ENCODE assay signal across 10 mouse cellular contexts in the genomic region with DNA sequence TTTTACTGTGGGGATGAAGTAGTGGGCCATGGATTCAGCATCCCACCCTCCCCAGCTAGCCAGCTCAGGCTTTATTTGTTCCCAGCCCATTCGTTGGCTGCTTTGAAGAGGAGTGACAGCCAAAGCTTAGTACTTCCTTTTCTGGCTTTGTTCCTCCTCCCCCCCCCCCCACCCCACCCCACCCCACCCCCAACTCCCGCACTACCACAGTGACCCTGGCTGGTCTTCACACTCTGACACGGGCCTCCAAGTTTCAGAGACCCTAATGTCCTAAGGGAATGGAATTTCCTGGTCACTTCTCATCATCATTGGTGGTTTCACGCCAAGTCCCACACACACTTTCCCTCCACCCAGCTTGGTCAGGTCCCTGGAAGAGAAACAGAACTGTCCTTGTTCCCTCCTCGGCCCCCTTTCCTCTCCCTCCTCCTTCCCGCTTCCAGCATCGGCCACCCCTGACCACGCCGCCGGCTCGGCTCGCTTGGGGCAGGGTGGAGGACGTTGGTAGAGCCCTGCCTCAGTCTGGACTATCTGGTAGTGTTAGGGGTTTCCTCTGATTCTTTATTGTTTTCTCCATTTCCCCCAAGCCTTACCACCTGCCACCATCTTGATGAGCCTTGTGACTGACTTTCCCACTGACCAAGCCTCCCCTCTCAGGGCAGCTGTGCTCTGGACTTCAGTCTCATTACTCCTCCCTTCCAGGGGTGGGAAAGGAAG. TPM values are rescaled to one million over a fixed set of nuclear protein-coding genes. Genes with fewer than 3 reads are reported as not detected.
DNase-seq lines count a peak whose midpoint lies in the region; ATAC-seq and TF ChIP-seq lines count a peak whose summit lies in the region.
"Had no signal": no experiment of that assay in that cellular context is flagged by ENCODE, and none has a peak within 500 bp of the region (broad histone marks: within the 10 kb centered on the region; RNA-seq: fewer than 3 reads in every experiment).

No protein-coding gene starts in this region.

- intact Hi-C loops in heart, adult 2 months (cut with DNase I) = loop anchor here (5.0 kb wide), 1 partner anchor 52 kb away; a partner anchor contains a TSS

- H3K9ac ChIP-seq in heart, adult 2 months (ENCODE audit: low read depth, low read length) = peak overlapping the region; percentile 95
- H3K9ac ChIP-seq in limb, embryonic 12.5 days (replicated peaks) = peak overlapping the region; percentile 93
- peak overlapping the region; percentile 85 for H3K9ac ChIP-seq in midbrain, embryonic 12.5 days (replicated peaks)

- peak overlapping the region; percentile 98 for H3K27ac ChIP-seq in heart, adult 2 months
- peak overlapping the region; percentile 96 for H3K27ac ChIP-seq in kidney, adult 2 months (ENCODE audit: insufficient read depth, low read depth, low read length)
- H3K27ac ChIP-seq in limb, embryonic 12.5 days = peak overlapping the region; percentile 93
- peak overlapping the region; percentile 97 for H3K27ac ChIP-seq in midbrain, embryonic 12.5 days (replicated peaks)

- peak overlapping the region; percentile 75 for H3K4me3 ChIP-seq in heart, adult 2 months
- H3K4me3 ChIP-seq in kidney, adult 2 months (ENCODE audit: insufficient read depth, low read depth, low read length) = peak overlapping the region; percentile 89
- H3K4me3 ChIP-seq in limb, embryonic 12.5 days (replicated peaks) = peak overlapping the region; percentile 97
- H3K4me3 ChIP-seq in midbrain, embryonic 12.5 days = peak overlapping the region; percentile 76

- no peak for TF ChIP-seq EP300 in heart, adult 2 months (IDR thresholded peaks at IDR 0.05; ENCODE audit: insufficient read depth, low read depth, low read length)

- 16% methylated on average over 13 of the region's 13 CpGs for WGBS in heart, adult 2 months
- 0% methylated on average over 13 of the region's 13 CpGs for WGBS in kidney, adult 2 months
- WGBS in limb, embryonic 12.5 days = 4% methylated on average over 12 of the region's 13 CpGs
- under 1% methylated on average over 13 of the region's 13 CpGs for WGBS in midbrain, embryonic 12.5 days

- peak; percentile 59 for DNase-seq in cerebellum, adult 11-12 months
- DNase-seq in cerebellum, postnatal 25 days = peak; percentile 47 to 58
- peak; percentile 66 to 71 for DNase-seq in heart, adult 2 months
- peak; percentile 85 for DNase-seq in kidney, adult 2 months
- DNase-seq in spleen, postnatal 4 days (ENCODE audit: low spot score in 2 of 2) = peak; percentile 52 to 79

- no peak for ATAC-seq in cerebellum, adult (ENCODE audit: insufficient number of reproducible peaks, low FRiP score, low TSS enrichment)
- ATAC-seq in limb, embryonic 12.5 days (ENCODE audit: insufficient number of reproducible peaks, insufficient read depth, low FRiP score, low TSS enrichment, low read depth) = no peak
- ATAC-seq in midbrain, embryonic 12.5 days (ENCODE audit: low FRiP score, low read depth) = peak; percentile 27
- ATAC-seq: Patski had no signal

- peaks cover 3% of the 10 kb centered on the region for H3K79me2 ChIP-seq in heart, adult 2 months (replicated peaks; ENCODE audit: control insufficient read depth, insufficient read depth, low read length)

- H3K4me2 ChIP-seq in limb, embryonic 12.5 days = peak overlapping the region; percentile 71
- peak overlapping the region; percentile 78 for H3K4me2 ChIP-seq in midbrain, embryonic 12.5 days (replicated peaks)

- TF ChIP-seq CTCF in heart, adult 2 months (IDR thresholded peaks at IDR 0.05) = no peak
- TF ChIP-seq CTCF in kidney, adult 2 months (conservative IDR thresholded peaks at IDR 0.05; ENCODE audit: insufficient read depth, insufficient read length, low read depth, low read length) = no peak

- peaks cover 11% of the 10 kb centered on the region for H3K4me1 ChIP-seq in heart, adult 2 months (ENCODE audit: control insufficient read depth, insufficient read depth, low read length)
- H3K4me1 ChIP-seq in kidney, adult 2 months (ENCODE audit: control insufficient read depth, insufficient read depth, low read length) = peaks cover 30% of the 10 kb centered on the region
- peaks cover 35% of the 10 kb centered on the region for H3K4me1 ChIP-seq in limb, embryonic 12.5 days (replicated peaks)
- peaks cover 42% of the 10 kb centered on the region for H3K4me1 ChIP-seq in midbrain, embryonic 12.5 days

- peak; percentile 79 for TF ChIP-seq POLR2A in heart, adult 2 months (IDR thresholded peaks at IDR 0.05; ENCODE audit: insufficient read depth, low read depth, low read length)
- peak; percentile 51 for TF ChIP-seq POLR2A in kidney, adult 2 months (IDR thresholded peaks at IDR 0.05; ENCODE audit: low read depth, low read length)

- H3K9me3 ChIP-seq in limb, embryonic 12.5 days = no peaks in the 10 kb centered on the region
- H3K9me3 ChIP-seq in midbrain, embryonic 12.5 days = no peaks in the 10 kb centered on the region

- no peaks in the 10 kb centered on the region for H3K36me3 ChIP-seq in heart, adult 2 months (ENCODE audit: control insufficient read depth, insufficient read depth, low read length)
- H3K36me3 ChIP-seq in kidney, adult 2 months (ENCODE audit: control insufficient read depth, insufficient read depth, low read length) = no peaks in the 10 kb centered on the region; the same call in 1 of the 2 replicates
- peaks cover 49% of the 10 kb centered on the region for H3K36me3 ChIP-seq in limb, embryonic 12.5 days
- peaks cover 46% of the 10 kb centered on the region for H3K36me3 ChIP-seq in midbrain, embryonic 12.5 days

- no peaks in the 10 kb centered on the region for H3K27me3 ChIP-seq in heart, adult 2 months (ENCODE audit: control insufficient read depth, insufficient read depth, low read length)
- H3K27me3 ChIP-seq in kidney, adult 2 months (replicated peaks; ENCODE audit: control insufficient read depth, insufficient read depth, low read length) = no peaks in the 10 kb centered on the region
- H3K27me3 ChIP-seq in limb, embryonic 12.5 days = no peaks in the 10 kb centered on the region
- no peaks in the 10 kb centered on the region for H3K27me3 ChIP-seq in midbrain, embryonic 12.5 days
- H3K27me3 ChIP-seq: Patski had no signal

RNA-seq across cellular contexts. Expression of a gene that starts 1.4 kb away (rescaled TPM):
- 10 to 100 TPM; 16.8 to 18.9 TPM for total RNA-seq in heart, adult 2 months (2021)
- polyA plus RNA-seq in heart, adult 2 months (2012; rRNA removed) = 19.0 and 24.2 TPM in 2 replicates
- 77.5 and 83.7 TPM in 2 replicates for polyA plus RNA-seq in kidney, adult 2 months (2012; rRNA removed)
- polyA plus RNA-seq in limb, embryonic 12.5 days (2016; fragmentation: Nextera tagmentation; extraction: Ambion mirVana) = 75.3 and 76.0 TPM in 2 replicates
- polyA plus RNA-seq in midbrain, embryonic 12.5 days (2016; fragmentation: Nextera tagmentation; extraction: Ambion mirVana) = 91.0 and 93.9 TPM in 2 replicates

RNA-seq across cellular contexts. Expression of a gene that starts 2.0 kb away (rescaled TPM):
- 1 to 10 TPM; 5.6 to 6.9 TPM for total RNA-seq in heart, adult 2 months (2021)
- polyA plus RNA-seq in heart, adult 2 months (2012; rRNA removed) = 13.7 and 23.9 TPM in 2 replicates
- polyA plus RNA-seq in kidney, adult 2 months (2012; rRNA removed) = 30.6 and 31.4 TPM in 2 replicates
- polyA plus RNA-seq in limb, embryonic 12.5 days (2016; fragmentation: Nextera tagmentation; extraction: Ambion mirVana) = 14.8 and 16.2 TPM in 2 replicates
- polyA plus RNA-seq in midbrain, embryonic 12.5 days (2016; fragmentation: Nextera tagmentation; extraction: Ambion mirVana) = 101 and 106 TPM in 2 replicates

RNA-seq across cellular contexts. Expression of a gene that starts 11.5 kb away (rescaled TPM):
- not detected for total RNA-seq in heart, adult 2 months (2021)
- polyA plus RNA-seq in heart, adult 2 months (2012; rRNA removed) = 0.16 and 0.26 TPM in 2 replicates
- 5.9 TPM in 2 replicates for polyA plus RNA-seq in kidney, adult 2 months (2012; rRNA removed)
- 0.54 and 0.59 TPM in 2 replicates for polyA plus RNA-seq in limb, embryonic 12.5 days (2016; fragmentation: Nextera tagmentation; extraction: Ambion mirVana)
- 0.26 TPM in 1 of 2 replicates, not detected in the other for polyA plus RNA-seq in midbrain, embryonic 12.5 days (2016; fragmentation: Nextera tagmentation; extraction: Ambion mirVana)
- total RNA-seq: neutrophil, adult 5-6 weeks had no signal

RNA-seq across cellular contexts. Expression of a gene that starts 12.2 kb away (rescaled TPM):
- 10 to 100 TPM; 13.5 to 14.1 TPM for total RNA-seq in heart, adult 2 months (2021)
- polyA plus RNA-seq in heart, adult 2 months (2012; rRNA removed) = 8.6 and 15.8 TPM in 2 replicates
- polyA plus RNA-seq in kidney, adult 2 months (2012; rRNA removed) = 9.8 and 10.6 TPM in 2 replicates
- polyA plus RNA-seq in limb, embryonic 12.5 days (2016; fragmentation: Nextera tagmentation; extraction: Ambion mirVana) = 15.0 and 15.9 TPM in 2 replicates
- 11.0 and 11.6 TPM in 2 replicates for polyA plus RNA-seq in midbrain, embryonic 12.5 days (2016; fragmentation: Nextera tagmentation; extraction: Ambion mirVana)

RNA-seq across cellular contexts. Expression of a gene that starts 21.1 kb away (rescaled TPM):
- total RNA-seq in heart, adult 2 months (2021) = not detected
- polyA plus RNA-seq in heart, adult 2 months (2012; rRNA removed) = 0.12 and 0.25 TPM in 2 replicates
- polyA plus RNA-seq in kidney, adult 2 months (2012; rRNA removed) = 0.09 and 0.41 TPM in 2 replicates
- polyA plus RNA-seq in limb, embryonic 12.5 days (2016; fragmentation: Nextera tagmentation; extraction: Ambion mirVana) = 0.75 and 1.7 TPM in 2 replicates
- polyA plus RNA-seq in midbrain, embryonic 12.5 days (2016; fragmentation: Nextera tagmentation; extraction: Ambion mirVana) = 0.33 and 0.38 TPM in 2 replicates
- total RNA-seq: neutrophil, adult 5-6 weeks had no signal
